Mouse (Mus musculus) hindbrain, embryonic 12.5 days (tissue): Measurements from ENCODE around the gene Trim5. TPM values are rescaled to one million over a fixed set of nuclear protein-coding genes. Genes with fewer than 3 reads are reported as not detected.
"Not testable (repeated sequence)": the region's sequence is repeated elsewhere in the genome, so short reads cannot be mapped to it uniquely, and the experiment has no call there.

Source experiments
- ATAC-seq: fragments of 200-750 bp; cut with Nextera tagmentation; 2 replicates; pipeline ENCODE4 v1.8.0; 2017; ENCODE audit warnings: moderate TSS enrichment; ENCODE audit not compliant: low FRiP score
- H3K27ac ChIP-seq: fragments of 300-500 bp; sonication (generic); 2 replicates; pipeline ENCODE4 v1.5.1; 2016; ENCODE audit warnings: mild to moderate bottlenecking
- H3K27me3 ChIP-seq: fragments of 300-500 bp; sonication (generic); 2 replicates; pipeline ENCODE4 v1.6.1; 2016; ENCODE audit warnings: mild to moderate bottlenecking
- H3K36me3 ChIP-seq: fragments of 300-500 bp; sonication (generic); 2 replicates; pipeline ENCODE4 v1.6.1; 2016; ENCODE audit warnings: mild to moderate bottlenecking
- H3K4me1 ChIP-seq: fragments of 300-500 bp; sonication (generic); 2 replicates; pipeline ENCODE4 v1.6.1; 2016
- H3K4me2 ChIP-seq: fragments of 300-500 bp; sonication (generic); replicated peaks from 2 replicates; pipeline ENCODE4 v1.6.1; 2016; ENCODE audit warnings: mild to moderate bottlenecking
- H3K4me3 ChIP-seq: fragments of 300-500 bp; sonication (generic); 2 replicates; pipeline ENCODE4 v1.5.1; 2016; ENCODE audit warnings: mild to moderate bottlenecking
- H3K9ac ChIP-seq: fragments of 300-500 bp; sonication (generic); 2 replicates; pipeline ENCODE4 v1.6.1; 2016; ENCODE audit warnings: mild to moderate bottlenecking, moderate library complexity
- H3K9me3 ChIP-seq: fragments of 300-500 bp; sonication (generic); replicated peaks from 2 replicates; pipeline ENCODE4 v1.6.1; 2016; ENCODE audit warnings: mild to moderate bottlenecking
- WGBS: fragments of 180-500 bp; shearing (Covaris S2); methylation state at CpG from one replicate; pipeline ENCODE4 v1.1.7; 2016; 5-methylcytosine and 5-hydroxymethylcytosine counted together
- polyA plus RNA-seq: library from polyadenylated mRNA; unstranded; fragments of >200 nt; fragmentation: Nextera tagmentation; extraction: Ambion mirVana; gene quantifications from 2 replicates; pipeline ENCODE4 v1.2.1, GENCODE M21; 2016

Trim5 gene
- polyA plus RNA-seq: 0.07 and 0.14 TPM in 2 replicates

DNA sequence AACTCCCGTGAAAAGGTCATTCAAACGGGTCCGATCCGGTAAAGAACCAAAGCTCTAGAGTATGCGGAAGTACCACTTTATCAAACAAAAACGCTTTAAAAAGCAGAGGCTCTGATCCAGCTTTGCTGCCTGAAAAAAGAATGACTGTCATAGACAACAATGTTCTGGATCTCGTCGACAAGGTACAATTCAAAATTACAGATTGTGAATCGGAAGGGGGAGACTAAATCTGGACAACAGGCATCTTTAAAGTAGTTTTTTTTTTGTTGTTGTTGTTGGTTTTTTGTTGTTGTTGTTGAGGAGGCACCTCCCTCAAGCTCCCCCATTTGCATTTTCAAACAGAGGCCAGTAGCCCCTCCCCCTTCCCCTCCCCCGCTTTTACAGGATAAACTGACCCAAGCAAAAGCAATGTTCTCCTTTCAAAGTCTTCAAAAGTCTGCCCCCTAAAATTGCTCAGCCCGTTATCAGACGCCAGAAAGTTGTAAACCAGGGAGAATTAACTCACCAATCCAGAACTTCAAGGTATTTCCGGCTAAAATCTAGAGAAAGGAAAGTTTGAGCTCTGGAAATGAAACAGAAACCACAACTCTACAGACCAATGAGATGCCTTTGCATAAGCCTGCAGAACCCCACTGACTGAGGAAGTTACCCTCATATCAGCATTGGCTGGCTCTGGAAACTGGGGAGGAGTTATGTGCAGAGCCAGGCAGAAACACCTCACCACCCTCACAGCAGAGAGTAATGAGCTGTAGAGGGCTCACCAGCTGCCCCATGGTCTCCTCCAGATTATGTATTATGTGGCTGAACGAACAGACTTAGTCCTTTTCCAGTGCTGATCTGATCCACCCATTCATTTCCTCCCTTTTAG is at the start of gene Trim5:
Gene Trim5, minus strand, starts transcription at position 519 of the 868 bp plus-strand sequence.
- not testable (repeated sequence) for ATAC-seq, H3K4me3 ChIP-seq, H3K27me3 ChIP-seq, H3K36me3 ChIP-seq, H3K9me3 ChIP-seq, H3K9ac ChIP-seq, H3K4me2 ChIP-seq, H3K4me1 ChIP-seq, H3K27ac ChIP-seq
- WGBS: 44% methylated on average over 14 of the region's 14 CpGs

DNA sequence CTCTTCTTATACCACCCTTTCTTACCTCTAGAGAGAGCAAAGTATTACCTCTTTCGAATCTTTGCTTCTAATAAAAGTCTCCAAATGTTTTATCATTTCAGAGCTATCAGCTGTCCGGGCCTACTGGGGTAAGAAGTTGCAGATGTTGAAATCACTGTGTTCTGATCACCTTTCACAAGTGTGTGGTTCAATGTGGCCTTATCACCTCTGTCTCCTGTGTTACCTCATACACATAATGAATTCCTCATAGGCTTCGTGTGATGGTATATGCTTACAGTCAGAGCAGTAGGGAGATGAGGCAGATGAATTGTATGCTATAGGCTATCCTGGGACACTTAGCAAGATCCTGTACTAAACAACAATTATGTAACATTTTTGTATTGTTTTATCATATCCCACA is 47.7 kb upstream of the Trim5 start:
- not testable (repeated sequence) for H3K4me3 ChIP-seq, H3K27ac ChIP-seq, H3K27me3 ChIP-seq, H3K4me2 ChIP-seq, H3K36me3 ChIP-seq, H3K9ac ChIP-seq, ATAC-seq, H3K4me1 ChIP-seq, H3K9me3 ChIP-seq
- 85% methylated on average over 3 of the region's 3 CpGs for WGBS

DNA sequence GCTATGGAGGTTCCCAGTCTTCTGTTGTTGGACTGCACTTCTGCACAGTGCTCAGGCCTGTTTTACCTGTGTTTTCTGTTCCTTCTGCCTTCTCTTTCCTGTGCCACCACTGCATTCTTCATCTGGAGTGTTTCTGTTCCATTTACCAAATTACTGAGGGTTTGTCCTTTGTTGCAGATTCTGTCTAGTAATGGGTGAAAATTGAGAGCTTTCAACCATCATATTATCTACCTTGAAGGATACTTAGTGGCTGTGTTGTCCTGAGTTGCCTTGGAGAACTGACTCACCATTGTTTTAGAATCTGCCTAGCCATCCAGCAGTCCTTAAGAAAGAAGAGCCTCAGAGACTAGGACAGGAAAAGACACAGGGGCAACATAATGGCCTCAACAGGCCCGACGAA is 41.3 kb upstream of the Trim5 start, which contains the start of gene Trim34b:
Gene Trim34b, plus strand, starts transcription at position 301 of the 400 bp plus-strand sequence.
- 94% methylated on average over 2 of the region's 2 CpGs for WGBS
- H3K36me3 ChIP-seq, H3K9ac ChIP-seq, H3K27ac ChIP-seq, H3K9me3 ChIP-seq, H3K4me1 ChIP-seq, ATAC-seq, H3K27me3 ChIP-seq, H3K4me2 ChIP-seq, H3K4me3 ChIP-seq: not testable (repeated sequence)

DNA sequence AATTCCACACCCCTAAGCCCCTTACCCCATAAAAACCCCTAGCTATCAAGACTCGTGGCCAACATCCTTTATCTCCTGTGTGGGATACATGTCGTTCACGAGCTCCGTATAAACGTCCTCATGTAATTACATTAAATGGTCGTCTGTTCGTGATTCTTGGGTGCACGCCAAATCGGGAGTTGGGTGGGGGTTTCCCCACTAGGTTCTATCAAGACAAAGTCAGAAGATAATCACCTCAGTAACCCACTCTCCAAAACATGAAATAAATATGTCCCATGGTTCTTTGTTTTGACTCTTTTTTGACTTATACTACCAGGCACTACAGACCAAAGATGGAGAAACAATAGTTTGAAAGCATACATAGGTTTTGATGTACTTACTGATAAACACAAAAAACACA is 34.1 kb upstream of the Trim5 start:
- H3K27ac ChIP-seq: no peak overlapping the region
- no peak overlapping the region for H3K9ac ChIP-seq
- no peak overlapping the region for H3K4me3 ChIP-seq
- no peak overlapping the region for H3K4me2 ChIP-seq
- 92% methylated on average over 9 of the region's 9 CpGs for WGBS
- no peaks in the 10 kb centered on the region for H3K27me3 ChIP-seq
- H3K36me3 ChIP-seq: no peaks in the 10 kb centered on the region
- no peak for ATAC-seq
- no peaks in the 10 kb centered on the region for H3K9me3 ChIP-seq
- H3K4me1 ChIP-seq: no peaks in the 10 kb centered on the region

DNA sequence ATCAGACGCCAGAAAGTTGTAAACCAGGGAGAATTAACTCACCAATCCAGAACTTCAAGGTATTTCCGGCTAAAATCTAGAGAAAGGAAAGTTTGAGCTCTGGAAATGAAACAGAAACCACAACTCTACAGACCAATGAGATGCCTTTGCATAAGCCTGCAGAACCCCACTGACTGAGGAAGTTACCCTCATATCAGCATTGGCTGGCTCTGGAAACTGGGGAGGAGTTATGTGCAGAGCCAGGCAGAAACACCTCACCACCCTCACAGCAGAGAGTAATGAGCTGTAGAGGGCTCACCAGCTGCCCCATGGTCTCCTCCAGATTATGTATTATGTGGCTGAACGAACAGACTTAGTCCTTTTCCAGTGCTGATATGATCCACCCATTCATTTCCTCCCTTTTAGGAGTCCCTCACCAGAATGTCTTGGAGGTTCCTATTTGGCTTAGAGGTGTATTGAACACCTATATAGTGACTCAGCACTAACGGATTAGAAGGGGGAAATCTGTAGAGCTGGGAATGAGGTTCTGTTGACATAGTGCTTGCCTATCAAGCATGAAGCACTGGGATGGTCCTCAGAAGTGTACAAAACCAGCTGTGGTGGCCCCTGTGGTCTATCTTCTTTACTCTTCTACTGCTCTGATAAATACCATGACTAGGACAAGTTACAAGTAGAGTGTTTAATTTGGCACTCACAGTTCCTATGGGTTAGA is 27.6 kb upstream of the Trim5 start, which contains the start of gene Trim12a:
Gene Trim12a, minus strand, starts transcription at position 98 of the 712 bp plus-strand sequence.
- not testable (repeated sequence) for H3K4me1 ChIP-seq, ATAC-seq, H3K9ac ChIP-seq, H3K36me3 ChIP-seq, H3K27ac ChIP-seq, H3K9me3 ChIP-seq, H3K27me3 ChIP-seq
- WGBS: 32% methylated on average over 4 of the region's 4 CpGs
- Histone ChIP-seq H3K4me2 (peak within 1 kb of the TSS; percentile 39), H3K4me3 (peak within 1 kb of the TSS; percentile 19)

DNA sequence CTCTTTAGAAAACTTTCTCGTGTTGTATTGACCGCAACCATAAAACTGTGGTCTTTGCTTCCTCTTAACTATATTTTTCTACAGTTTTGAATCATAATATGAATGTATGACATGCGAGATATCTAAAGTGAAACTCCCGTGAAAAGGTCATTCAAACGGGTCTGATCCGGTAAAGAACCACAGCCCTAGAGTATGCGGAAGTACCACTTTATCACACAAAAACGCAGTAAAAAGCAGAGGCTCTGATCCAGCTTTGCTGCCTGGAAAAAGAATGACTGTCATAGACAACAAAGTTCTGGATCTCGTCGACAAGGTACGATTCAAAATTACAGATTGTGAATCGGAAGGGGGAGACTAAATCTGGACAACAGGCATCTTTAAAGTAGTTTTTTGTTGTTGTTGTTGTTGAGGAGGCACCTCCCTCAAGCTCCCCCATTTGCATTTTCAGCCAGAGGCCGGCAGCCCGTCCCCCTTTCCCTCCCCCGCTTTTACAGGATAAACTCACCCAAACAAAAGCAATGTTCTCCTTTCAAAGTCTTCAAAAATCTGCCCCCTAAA is 27.0 kb upstream of the Trim5 start:
- no peak overlapping the region for H3K27ac ChIP-seq
- no peaks in the 10 kb centered on the region for H3K4me1 ChIP-seq
- no peaks in the 10 kb centered on the region for H3K36me3 ChIP-seq
- H3K9ac ChIP-seq: no peak overlapping the region
- H3K4me2 ChIP-seq: peak overlapping the region; percentile 39
- no peaks in the 10 kb centered on the region for H3K27me3 ChIP-seq
- 14% methylated on average over 15 of the region's 15 CpGs for WGBS
- no peak for ATAC-seq
- no peaks in the 10 kb centered on the region for H3K9me3 ChIP-seq
- peak overlapping the region; percentile 19 for H3K4me3 ChIP-seq

DNA sequence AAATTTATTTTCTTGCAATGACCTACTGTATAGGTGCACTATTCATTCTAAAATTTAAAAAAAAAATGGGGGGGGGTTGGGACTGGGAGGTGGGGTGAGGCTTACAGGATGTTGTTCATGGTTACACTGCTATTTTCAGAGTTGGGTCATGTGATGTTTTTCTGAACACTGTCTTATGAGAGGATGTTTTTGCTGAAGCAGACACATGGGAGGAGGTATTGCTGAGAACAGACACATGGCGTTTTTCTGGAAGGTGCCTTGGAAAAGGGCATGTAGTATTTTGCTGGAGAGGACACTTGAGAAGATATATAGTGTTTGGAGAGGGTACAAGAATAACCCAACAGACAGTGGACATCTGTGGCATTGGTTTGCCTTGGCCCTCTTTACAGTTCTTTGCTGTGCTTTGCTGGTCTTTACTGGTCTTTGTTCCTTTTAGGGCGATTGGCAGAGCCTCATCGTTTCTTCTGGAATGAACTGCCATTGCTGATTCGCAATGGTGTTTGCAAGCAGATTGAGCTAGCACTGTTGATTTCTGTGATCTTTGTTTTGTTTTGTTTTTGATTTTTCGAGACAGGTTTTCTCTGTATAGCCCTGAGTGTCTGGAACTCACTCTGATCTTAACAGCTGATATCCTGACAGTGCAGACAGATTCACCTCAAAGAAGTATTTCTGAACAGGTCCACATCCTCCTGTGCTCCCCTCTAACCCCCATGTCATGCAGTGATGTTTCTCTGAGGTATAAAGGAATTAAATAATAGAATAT is 3.9 kb upstream of the Trim5 start:
- H3K4me2 ChIP-seq: no peak overlapping the region
- H3K4me3 ChIP-seq: no peak overlapping the region
- H3K27ac ChIP-seq: no peak overlapping the region
- ATAC-seq: no peak
- H3K36me3 ChIP-seq: no peaks in the 10 kb centered on the region
- no peaks in the 10 kb centered on the region for H3K4me1 ChIP-seq
- H3K27me3 ChIP-seq: no peaks in the 10 kb centered on the region
- no peaks in the 10 kb centered on the region for H3K9me3 ChIP-seq
- H3K9ac ChIP-seq: no peak overlapping the region
- 82% methylated on average over 5 of the region's 5 CpGs for WGBS

DNA sequence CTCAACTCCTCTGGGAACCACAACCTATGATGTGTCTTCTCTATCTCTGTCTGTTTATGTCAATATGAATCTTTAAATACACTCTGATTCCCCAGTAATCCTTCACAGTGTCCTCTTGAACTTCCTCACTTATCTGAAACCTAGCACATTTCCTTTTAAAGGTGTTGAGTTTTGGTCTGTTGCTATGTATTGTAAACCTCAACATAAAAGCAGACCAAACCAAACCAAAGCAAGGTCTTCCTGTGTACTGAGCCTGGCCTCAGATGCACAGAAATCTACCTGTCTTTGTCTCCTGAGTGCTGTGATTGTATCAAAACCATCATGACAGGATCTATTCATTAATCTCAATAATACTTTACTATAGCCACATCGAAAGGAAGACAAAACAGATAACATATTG is 2.7 kb upstream of the Trim5 start:
- 95% methylated on average over 1 of the region's 1 CpGs for WGBS
- Histone ChIP-seq H3K9me3 (no peaks in the 10 kb centered on the region), H3K4me1 (no peaks in the 10 kb centered on the region), H3K36me3 (no peaks in the 10 kb centered on the region), H3K4me3 (no peak overlapping the region), H3K27ac (no peak overlapping the region), H3K4me2 (no peak overlapping the region), H3K27me3 (no peaks in the 10 kb centered on the region), H3K9ac (no peak overlapping the region)
- ATAC-seq: no peak

DNA sequence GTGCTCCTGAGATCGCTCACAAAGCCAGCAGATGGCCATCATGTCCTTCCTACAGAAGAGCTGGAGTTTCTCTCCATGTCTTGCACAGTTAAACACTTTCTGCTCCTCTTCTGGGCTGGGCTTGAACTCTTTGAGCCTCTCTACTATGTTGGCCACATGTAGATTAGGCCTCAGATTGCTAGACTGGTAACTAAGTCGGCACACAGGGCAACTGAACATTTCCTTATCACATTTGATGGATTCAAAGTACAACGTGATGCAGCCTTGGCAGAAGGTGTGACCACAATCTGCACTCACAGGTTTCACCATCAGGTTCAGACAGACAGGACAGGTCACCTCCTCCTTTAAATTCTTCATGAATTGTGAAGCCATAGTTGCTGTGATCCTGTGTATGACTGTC is 8.5 kb downstream of the Trim5 start:
- not testable (repeated sequence) for H3K9ac ChIP-seq, H3K27me3 ChIP-seq, H3K27ac ChIP-seq, H3K4me1 ChIP-seq, H3K4me2 ChIP-seq, H3K36me3 ChIP-seq, H3K9me3 ChIP-seq, ATAC-seq, H3K4me3 ChIP-seq
- 84% methylated on average over 3 of the region's 3 CpGs for WGBS

DNA sequence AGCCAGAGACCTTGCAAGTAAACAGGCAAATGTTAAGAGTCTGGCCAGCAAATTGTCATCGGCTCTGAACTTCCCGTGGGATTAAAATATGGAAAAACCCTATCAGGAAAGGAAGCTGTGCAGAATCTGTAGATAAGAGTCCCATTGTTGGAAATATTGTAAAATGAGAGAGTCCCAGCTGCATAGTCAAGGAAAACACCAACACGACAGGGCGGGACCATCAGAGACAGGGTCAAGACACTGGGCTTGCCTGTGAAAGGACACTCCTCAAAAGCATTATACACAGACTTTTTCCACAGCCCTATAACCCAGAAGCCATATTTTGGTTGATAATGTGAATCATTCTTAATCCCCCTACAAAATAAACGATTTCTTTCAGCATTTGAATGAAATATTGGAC is 22.6 kb downstream of the Trim5 start:
- 92% methylated on average over 3 of the region's 5 CpGs for WGBS
- not testable (repeated sequence) for H3K9ac ChIP-seq, H3K4me2 ChIP-seq, H3K9me3 ChIP-seq, H3K27me3 ChIP-seq, H3K27ac ChIP-seq, ATAC-seq, H3K36me3 ChIP-seq, H3K4me1 ChIP-seq, H3K4me3 ChIP-seq

DNA sequence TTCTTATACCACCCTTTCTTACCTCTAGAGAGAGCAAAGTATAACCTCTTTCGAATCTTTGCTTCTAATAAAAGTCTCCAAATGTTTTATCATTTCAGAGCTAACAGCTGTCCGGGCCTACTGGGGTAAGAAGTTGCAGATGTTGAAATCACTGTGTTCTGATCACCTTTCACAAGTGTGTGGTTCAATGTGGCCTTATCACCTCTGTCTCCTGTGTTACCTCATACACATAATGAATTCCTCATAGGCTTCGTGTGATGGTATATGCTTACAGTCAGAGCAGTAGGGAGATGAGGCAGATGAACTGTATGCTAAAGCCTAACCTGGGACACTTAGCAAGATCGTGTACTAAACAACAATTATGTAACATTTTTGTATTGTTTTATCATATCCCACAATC is 27.5 kb downstream of the Trim5 start:
- H3K36me3 ChIP-seq, H3K27me3 ChIP-seq, H3K4me1 ChIP-seq, H3K27ac ChIP-seq, H3K4me3 ChIP-seq, H3K9me3 ChIP-seq, H3K9ac ChIP-seq, H3K4me2 ChIP-seq, ATAC-seq: not testable (repeated sequence)
- 86% methylated on average over 4 of the region's 4 CpGs for WGBS
